Mouse (Mus musculus): ENCODE data around the gene Cabcoco1.

Cabcoco1 gene

GRCm38 (mm10) chr10:68506242-68506641 is 35.5 kb downstream of the Cabcoco1 start:
- peak; percentile 38 to 44 for DNase-seq

- no peak for DNase-seq
Observed at GRCm38 (mm10) chr10:68504586-68505152, 37.0 kb downstream of the Cabcoco1 start.

- DNase-seq = no peak
Observed at GRCm38 (mm10) chr10:68501067-68501466, 40.6 kb downstream of the Cabcoco1 start.

GRCm38 (mm10) chr10:68495246-68495645 is 46.5 kb downstream of the Cabcoco1 start:
- no peak for DNase-seq

- no peak for DNase-seq
Observed at GRCm38 (mm10) chr10:68491557-68491956, 50.1 kb downstream of the Cabcoco1 start.

- no peak for DNase-seq
Observed at GRCm38 (mm10) chr10:68490781-68491180, 50.9 kb downstream of the Cabcoco1 start.

GRCm38 (mm10) chr10:68472799-68473198 is 68.9 kb downstream of the Cabcoco1 start:
- DNase-seq = no peak

- DNase-seq = no peak
Observed at GRCm38 (mm10) chr10:68465737-68466327, 75.9 kb downstream of the Cabcoco1 start.

GRCm38 (mm10) chr10:68464943-68465342 is 76.8 kb downstream of the Cabcoco1 start:
- peak; percentile 70 to 72 for DNase-seq

GRCm38 (mm10) chr10:68459784-68460183 is 81.9 kb downstream of the Cabcoco1 start:
- peak; percentile 34 to 39 for DNase-seq

GRCm38 (mm10) chr10:68457019-68457418 is 84.7 kb downstream of the Cabcoco1 start:
- DNase-seq = no peak

- no peak for DNase-seq
Observed at GRCm38 (mm10) chr10:68454541-68454940, 87.2 kb downstream of the Cabcoco1 start.

- DNase-seq = no peak
Observed at GRCm38 (mm10) chr10:68446797-68447125, 94.9 kb downstream of the Cabcoco1 start.

GRCm38 (mm10) chr10:68445876-68446796 is 95.6 kb downstream of the Cabcoco1 start:
- DNase-seq = peak; percentile 51 to 59

GRCm38 (mm10) chr10:68445244-68445811 is 96.4 kb downstream of the Cabcoco1 start:
- peak; percentile 19 to 20 for DNase-seq

- no peak for DNase-seq
Observed at GRCm38 (mm10) chr10:68444361-68445114, 97.2 kb downstream of the Cabcoco1 start.

GRCm38 (mm10) chr10:68443132-68443531 is 98.6 kb downstream of the Cabcoco1 start:
- peak; percentile 56 to 64 for DNase-seq

GRCm38 (mm10) chr10:68442713-68443112 is 99.0 kb downstream of the Cabcoco1 start:
- DNase-seq = peak; percentile 33 to 37

- DNase-seq = no peak
Observed at GRCm38 (mm10) chr10:68441931-68442662, 99.6 kb downstream of the Cabcoco1 start.

- DNase-seq = no peak
Observed at GRCm38 (mm10) chr10:68440515-68440914, 101.2 kb downstream of the Cabcoco1 start.

GRCm38 (mm10) chr10:68435754-68436153 is 105.9 kb downstream of the Cabcoco1 start:
- DNase-seq = no peak

- no peak for DNase-seq
Observed at GRCm38 (mm10) chr10:68435001-68435560, 106.6 kb downstream of the Cabcoco1 start.
